Mouse (Mus musculus) ES-E14 (cell line): ENCODE measurements around the gene Slc6a12.

ENCODE experiments used
- CHD2 ChIP-seq: IDR thresholded peaks from 2 replicates; pipeline ENCODE4 v1.6.1; 2014; ENCODE audit warnings: mild to moderate bottlenecking, low read depth, low read length, inconsistent platforms
- HCFC1 ChIP-seq: IDR thresholded peaks from 2 replicates; pipeline ENCODE4 v1.6.1; 2012; ENCODE audit warnings: low read length, inconsistent platforms, borderline replicate concordance; ENCODE audit not compliant: insufficient read depth
- ZC3H11A ChIP-seq: IDR thresholded peaks from 2 replicates; pipeline ENCODE4 v1.6.1; 2012; ENCODE audit warnings: low read depth, mild to moderate bottlenecking, inconsistent platforms, low read length, borderline replicate concordance

- TF ChIP-seq HCFC1 (no peak), CHD2 (no peak), ZC3H11A (no peak)
Observed at GRCm38 (mm10) chr6:121380576-121380975, 37.7 kb downstream of the Slc6a12 start.
